Mouse (Mus musculus) testis, adult 2 months (tissue): ENCODE results near the gene Fxyd2.

Source experiments
- CTCF ChIP-seq: fragments of 200-500 bp; IDR thresholded peaks from 2 replicates; pipeline ENCODE4 v1.5.1; 2012; ENCODE audit warnings: low read depth, mild to moderate bottlenecking, inconsistent platforms, low read length, moderate library complexity; ENCODE audit not compliant: control insufficient read depth, insufficient read depth, insufficient replicate concordance
- POLR2A ChIP-seq: fragments of 200-500 bp; IDR thresholded peaks from 2 replicates; pipeline ENCODE4 v1.6.1; 2012; ENCODE audit warnings: low read depth, mild to moderate bottlenecking, inconsistent platforms, low read length, moderate library complexity; ENCODE audit not compliant: control insufficient read depth

DNA sequence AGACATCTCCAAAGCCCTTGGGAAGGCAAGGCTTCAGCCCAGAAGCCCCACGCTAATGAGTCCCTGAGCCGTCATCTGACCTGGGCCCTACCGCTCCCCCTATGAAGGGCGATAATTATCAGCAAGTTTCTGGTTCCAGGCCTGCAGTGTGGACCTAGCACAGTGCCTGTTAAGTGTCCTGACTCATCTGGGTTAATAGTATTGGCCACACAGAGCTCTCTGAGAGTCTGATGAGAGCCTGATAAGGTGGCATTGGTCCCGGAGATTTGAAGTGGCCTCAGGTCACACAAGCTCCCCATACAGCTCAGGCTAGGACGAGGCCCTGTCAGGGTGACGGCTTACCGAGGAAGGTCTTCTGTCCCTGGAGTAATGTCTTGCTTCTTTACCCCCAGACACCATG is 9.9 kb upstream of the Fxyd2 start:
- TF ChIP-seq POLR2A (no peak), CTCF (no peak)
